Mouse (Mus musculus): ENCODE results near the gene Msantd2.

- TF ChIP-seq CTCF (IDR thresholded peaks at IDR 0.05; ENCODE audit: borderline replicate concordance, insufficient read depth, low read depth, low read length) (no peak), POLR2A (IDR thresholded peaks at IDR 0.05; ENCODE audit: borderline replicate concordance, insufficient read depth, low read length) (no peak)
Observed at GRCm38 (mm10) chr9:37560617-37561016, 71.5 kb downstream of the Msantd2 start.

All from cerebellum, adult 2 months (tissue).